Mouse (Mus musculus) spleen, postnatal 4 days (tissue): ENCODE results near the gene Olfr1196.
"Not testable (repeated sequence)": the region's sequence is repeated elsewhere in the genome, so short reads cannot be mapped to it uniquely, and the experiment has no call there.

ENCODE experiments used
- DNase-seq, 2 experiments: peaks; one replicate each; pipeline ENCODE4 v3.0.0; 2022; ENCODE audit warnings: low spot score in 2 of 2

The Olfr1196 gene

GRCm38 (mm10) chr2:88704497-88704896 lies at the start of gene Olfr1196:
TSS of gene Olfr1196 (minus strand) at chr2:88704597.
- DNase-seq, result no peak

- DNase-seq, result no peak
These were observed 46.9 kb upstream of the Olfr1196 start, which contains the start of gene Olfr1198 for GRCm38 (mm10) chr2:88751270-88751669. TSS of gene Olfr1198 (minus strand) at chr2:88751370.

GRCm38 (mm10) chr2:88743379-88743778 lies 39.0 kb upstream of the Olfr1196 start:
- DNase-seq, result no peak

- DNase-seq, result no peak
These were observed 27.9 kb upstream of the Olfr1196 start, which contains the start of gene Olfr1197 for GRCm38 (mm10) chr2:88732266-88732665. TSS of gene Olfr1197 (minus strand) at chr2:88732366.

GRCm38 (mm10) chr2:88689087-88689486 lies 15.3 kb downstream of the Olfr1196 start, which contains the start of gene Olfr1195:
TSS of gene Olfr1195 (minus strand) at chr2:88689187.
- DNase-seq, result no peak

- DNase-seq, result not testable (repeated sequence)
These were observed 29.1 kb downstream of the Olfr1196 start, which contains the start of gene Olfr1193 for GRCm38 (mm10) chr2:88675328-88675727. TSS of gene Olfr1193 (plus strand) at chr2:88675628.

GRCm38 (mm10) chr2:88648209-88648608 lies 56.2 kb downstream of the Olfr1196 start, which contains the start of gene Olfr1192-ps1:
TSS of gene Olfr1192-ps1 (plus strand) at chr2:88648509.
- DNase-seq, result no peak
